Mouse (Mus musculus): ENCODE data around the gene Dirc2. TPM values are rescaled to one million over a fixed set of nuclear protein-coding genes. Genes with fewer than 3 reads are reported as not detected.
A peak's percentile ranks its signal among the peaks of the same experiment; 100 is the strongest.

Dirc2 gene
- polyA plus RNA-seq, 1 experiment from 2014 or later, result 14.6 TPM

- Histone ChIP-seq H3K27me3 (no peaks in the 10 kb centered on the region), H3K9ac (no peak overlapping the region)
These were observed 42.6 kb downstream of the Dirc2 start for GRCm38 (mm10) chr16:35726601-35727000.

GRCm38 (mm10) chr16:35724561-35724960, 44.6 kb downstream of the Dirc2 start:
- no peak for ATAC-seq (ENCODE audit: low FRiP score, low read depth)
- 88% methylated on average over 6 of the region's 6 CpGs for whole genome bisulfite sequencing
- no peaks in the 10 kb centered on the region for H3K4me1 ChIP-seq
- no peak overlapping the region for H3K27ac ChIP-seq
- H3K36me3 ChIP-seq, result peaks cover 17% of the 10 kb centered on the region
- no peaks in the 10 kb centered on the region for H3K27me3 ChIP-seq
- H3K9ac ChIP-seq, result no peak overlapping the region
- H3K4me3 ChIP-seq, result no peak overlapping the region
- H3K9me3 ChIP-seq, result no peaks in the 10 kb centered on the region
- H3K4me2 ChIP-seq (replicated peaks), result no peak overlapping the region

More at GRCm38 (mm10) chr16:35726601-35727000, 42.6 kb downstream of the Dirc2 start:
- H3K4me2 ChIP-seq (replicated peaks), result no peak overlapping the region
- H3K36me3 ChIP-seq, result peaks cover 15% of the 10 kb centered on the region
- H3K4me1 ChIP-seq, result no peaks in the 10 kb centered on the region
- no peak overlapping the region for H3K27ac ChIP-seq
- 70% methylated on average over 2 of the region's 2 CpGs for WGBS
- ATAC-seq (ENCODE audit: low FRiP score, low read depth), result no peak
- H3K4me3 ChIP-seq, result no peak overlapping the region
- H3K9me3 ChIP-seq, result no peaks in the 10 kb centered on the region

- ATAC-seq (ENCODE audit: low FRiP score, low read depth), result no peak
- H3K4me3 ChIP-seq, result no peak overlapping the region
- no peak overlapping the region; the same call in 1 of the 2 replicates for H3K9ac ChIP-seq
- no peaks in the 10 kb centered on the region for H3K9me3 ChIP-seq
- WGBS, result 74% methylated on average over 5 of the region's 5 CpGs
- H3K27ac ChIP-seq, result no peak overlapping the region
- H3K36me3 ChIP-seq, result peaks cover 39% of the 10 kb centered on the region
- H3K4me2 ChIP-seq (replicated peaks), result no peak overlapping the region
- no peaks in the 10 kb centered on the region for H3K27me3 ChIP-seq
- H3K4me1 ChIP-seq, result peaks cover 27% of the 10 kb centered on the region
These were observed 51.4 kb downstream of the Dirc2 start for GRCm38 (mm10) chr16:35717761-35718160.

- no peak overlapping the region for H3K4me3 ChIP-seq
- 74% methylated on average over 3 of the region's 3 CpGs for WGBS
- H3K9ac ChIP-seq, result no peak overlapping the region
- no peaks in the 10 kb centered on the region for H3K9me3 ChIP-seq
- ATAC-seq (ENCODE audit: low FRiP score, low read depth), result no peak
- H3K27ac ChIP-seq, result no peak overlapping the region
- H3K4me2 ChIP-seq (replicated peaks), result no peak overlapping the region
- H3K4me1 ChIP-seq, result peaks cover 41% of the 10 kb centered on the region
- H3K27me3 ChIP-seq, result no peaks in the 10 kb centered on the region
- H3K36me3 ChIP-seq, result peaks cover 31% of the 10 kb centered on the region
These were observed 52.9 kb downstream of the Dirc2 start for GRCm38 (mm10) chr16:35716257-35716656.

GRCm38 (mm10) chr16:35715771-35716170, 53.4 kb downstream of the Dirc2 start:
- Histone ChIP-seq H3K27me3 (no peaks in the 10 kb centered on the region), H3K27ac (no peak overlapping the region), H3K4me2 (replicated peaks) (no peak overlapping the region), H3K36me3 (peaks cover 28% of the 10 kb centered on the region), H3K9me3 (no peaks in the 10 kb centered on the region), H3K4me3 (no peak overlapping the region), H3K9ac (no peak overlapping the region), H3K4me1 (peaks cover 45% of the 10 kb centered on the region)
- 85% methylated on average over 5 of the region's 5 CpGs for WGBS
- no peak for ATAC-seq (ENCODE audit: low FRiP score, low read depth)

- Histone ChIP-seq H3K9ac (no peak overlapping the region), H3K4me3 (no peak overlapping the region), H3K27me3 (no peaks in the 10 kb centered on the region), H3K4me2 (replicated peaks) (no peak overlapping the region), H3K27ac (no peak overlapping the region), H3K9me3 (no peaks in the 10 kb centered on the region), H3K4me1 (peaks cover 49% of the 10 kb centered on the region), H3K36me3 (peaks cover 28% of the 10 kb centered on the region)
- no peak for ATAC-seq (ENCODE audit: low FRiP score, low read depth)
- 64% methylated on average over 5 of the region's 6 CpGs for WGBS
These were observed 53.8 kb downstream of the Dirc2 start for GRCm38 (mm10) chr16:35715350-35715749.

- Histone ChIP-seq H3K4me3 (no peak overlapping the region), H3K9ac (no peak overlapping the region), H3K36me3 (peaks cover 28% of the 10 kb centered on the region), H3K9me3 (no peaks in the 10 kb centered on the region), H3K27ac (no peak overlapping the region), H3K4me1 (peaks cover 49% of the 10 kb centered on the region), H3K27me3 (no peaks in the 10 kb centered on the region), H3K4me2 (replicated peaks) (no peak overlapping the region)
- no peak for ATAC-seq (ENCODE audit: low FRiP score, low read depth)
- 87% methylated on average over 7 of the region's 7 CpGs for WGBS
These were observed 54.5 kb downstream of the Dirc2 start for GRCm38 (mm10) chr16:35714689-35715088.

- H3K27ac ChIP-seq, result no peak overlapping the region
- 0 out of 2 replicates have a peak overlapping the region, but pooled peaks have one; percentile 10 for H3K4me2 ChIP-seq (replicated peaks)
- ATAC-seq (ENCODE audit: low FRiP score, low read depth), result no peak
- H3K36me3 ChIP-seq, result peaks cover 22% of the 10 kb centered on the region
- peaks cover 49% of the 10 kb centered on the region for H3K4me1 ChIP-seq
- H3K9ac ChIP-seq, result no peak overlapping the region
- H3K4me3 ChIP-seq, result no peak overlapping the region
- no peaks in the 10 kb centered on the region for H3K27me3 ChIP-seq
- H3K9me3 ChIP-seq, result no peaks in the 10 kb centered on the region
- 24% methylated on average over 7 of the region's 7 CpGs for WGBS
These were observed 55.5 kb downstream of the Dirc2 start for GRCm38 (mm10) chr16:35713606-35714005.

- no peaks in the 10 kb centered on the region for H3K27me3 ChIP-seq
- H3K36me3 ChIP-seq, result peaks cover 3% of the 10 kb centered on the region
- peaks cover 57% of the 10 kb centered on the region for H3K4me1 ChIP-seq
- no peak overlapping the region for H3K9ac ChIP-seq
- 28% methylated on average over 7 of the region's 7 CpGs for WGBS
- no peak overlapping the region for H3K4me3 ChIP-seq
- no peak overlapping the region for H3K27ac ChIP-seq
- ATAC-seq (ENCODE audit: low FRiP score, low read depth), result no peak
- no peaks in the 10 kb centered on the region for H3K9me3 ChIP-seq
- H3K4me2 ChIP-seq (replicated peaks), result no peak overlapping the region
These were observed 58.2 kb downstream of the Dirc2 start for GRCm38 (mm10) chr16:35711004-35711403.

- no peak for ATAC-seq (ENCODE audit: low FRiP score, low read depth)
- Histone ChIP-seq H3K4me3 (no peak overlapping the region), H3K36me3 (peaks cover 7% of the 10 kb centered on the region; the same call in 1 of the 2 replicates), H3K27me3 (no peaks in the 10 kb centered on the region), H3K9ac (no peak overlapping the region), H3K4me2 (replicated peaks) (no peak overlapping the region), H3K4me1 (peaks cover 41% of the 10 kb centered on the region), H3K9me3 (no peaks in the 10 kb centered on the region), H3K27ac (no peak overlapping the region)
- WGBS, result 89% methylated on average over 5 of the region's 5 CpGs
These were observed 62.2 kb downstream of the Dirc2 start for GRCm38 (mm10) chr16:35707004-35707403.

GRCm38 (mm10) chr16:35704796-35705195, 64.4 kb downstream of the Dirc2 start:
- WGBS, result 66% methylated on average over 14 of the region's 14 CpGs
- ATAC-seq (ENCODE audit: low FRiP score, low read depth), result no peak
- H3K4me1 ChIP-seq, result peaks cover 25% of the 10 kb centered on the region
- no peak overlapping the region for H3K4me3 ChIP-seq
- no peak overlapping the region for H3K9ac ChIP-seq
- no peak overlapping the region for H3K27ac ChIP-seq
- no peak overlapping the region for H3K4me2 ChIP-seq (replicated peaks)
- no peaks in the 10 kb centered on the region for H3K27me3 ChIP-seq
- no peaks in the 10 kb centered on the region for H3K9me3 ChIP-seq
- H3K36me3 ChIP-seq, result peaks cover 7% of the 10 kb centered on the region; the same call in 1 of the 2 replicates

- Histone ChIP-seq H3K4me2 (replicated peaks) (no peak overlapping the region), H3K9me3 (no peaks in the 10 kb centered on the region), H3K27ac (no peak overlapping the region), H3K4me1 (peaks cover 25% of the 10 kb centered on the region), H3K36me3 (peaks cover 7% of the 10 kb centered on the region; the same call in 1 of the 2 replicates), H3K9ac (no peak overlapping the region), H3K27me3 (no peaks in the 10 kb centered on the region), H3K4me3 (no peak overlapping the region)
- 41% methylated on average over 16 of the region's 16 CpGs for WGBS
- ATAC-seq (ENCODE audit: low FRiP score, low read depth), result no peak
These were observed 65.1 kb downstream of the Dirc2 start for GRCm38 (mm10) chr16:35703763-35704679.

All from limb, embryonic 13.5 days (tissue).